Mouse (Mus musculus): ENCODE measurements at regions not wholly inside any gene's neighbourhood (a gene's known extent, or its start where the extent isn't known, plus 50 kb on each side); places are given as distances from the start of the nearest gene placed in this dataset.

DNA sequence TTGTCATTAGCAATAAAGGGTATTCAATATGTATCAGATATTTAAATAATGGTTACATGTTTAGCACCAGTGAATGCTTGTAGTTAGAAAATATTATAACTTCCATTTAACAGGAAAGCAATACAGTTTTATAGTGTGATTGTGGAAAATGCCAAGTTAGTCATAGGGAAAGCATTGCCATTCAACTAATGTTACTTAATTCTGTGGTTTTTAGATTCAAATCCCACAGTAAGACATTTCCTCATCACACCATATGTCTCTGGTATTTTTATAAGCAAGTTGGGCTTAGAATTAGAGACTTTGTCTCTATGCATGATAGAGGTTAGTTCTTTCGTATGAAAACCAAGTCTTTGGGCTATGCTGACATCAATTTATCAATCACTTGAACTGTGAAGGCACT, 133.0 kb downstream of the Prr30 start:
- no peaks in the 10 kb centered on the region for H3K36me3 ChIP-seq (replicated peaks; ENCODE audit: control insufficient read depth, insufficient read depth, low read length)
- H3K27ac ChIP-seq (ENCODE audit: low read depth) = no peak overlapping the region
- ATAC-seq (ENCODE audit: insufficient read depth, low read depth) (no peak), DNase-seq (ENCODE audit: low spot score) (no peak)
- no peak for TF ChIP-seq CTCF (IDR thresholded peaks at IDR 0.05; ENCODE audit: low read depth)
- no peak for TF ChIP-seq EP300 (IDR thresholded peaks at IDR 0.05; ENCODE audit: low read depth)
- no peaks in the 10 kb centered on the region for H3K27me3 ChIP-seq (ENCODE audit: control insufficient read depth, insufficient read depth, low read length)
- no peak overlapping the region for H3K4me3 ChIP-seq (ENCODE audit: low read depth, low read length)
- H3K4me1 ChIP-seq (ENCODE audit: control insufficient read depth, insufficient read depth) = no peaks in the 10 kb centered on the region
- no peak overlapping the region for H3K4me2 ChIP-seq (ENCODE audit: low read depth, low read length)
- H3K9me3 ChIP-seq (replicated peaks; ENCODE audit: control insufficient read depth, low read length) = no peaks in the 10 kb centered on the region
- H3K9ac ChIP-seq (replicated peaks; ENCODE audit: low read depth, low read length) = no peak overlapping the region
- WGBS = 79% methylated on average over 1 of the region's 1 CpGs

DNA sequence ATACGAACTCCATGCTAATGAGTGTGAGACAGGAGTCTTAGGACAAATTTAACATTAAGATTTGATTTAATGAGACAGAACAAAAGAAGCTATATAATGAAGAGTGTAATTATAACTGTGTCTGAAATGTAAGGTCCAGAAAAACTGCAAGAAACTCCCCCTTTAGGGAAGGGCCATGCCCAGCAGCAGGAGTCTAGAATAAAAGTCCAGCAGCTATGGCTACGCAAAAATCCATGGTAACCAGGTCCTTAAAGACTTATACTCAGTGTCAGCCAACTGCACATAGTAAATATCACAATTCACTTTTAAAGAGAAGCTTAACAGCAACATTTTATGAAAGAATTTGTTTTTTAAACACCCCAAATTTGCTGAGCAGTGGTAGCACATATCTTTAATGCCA, 143.3 kb downstream of the Prr30 start:
- H3K4me2 ChIP-seq (ENCODE audit: low read depth, low read length) = no peak overlapping the region
- DNase-seq (ENCODE audit: low spot score) = no peak
- H3K4me1 ChIP-seq (ENCODE audit: control insufficient read depth, insufficient read depth) = no peaks in the 10 kb centered on the region
- no peak for TF ChIP-seq CTCF (IDR thresholded peaks at IDR 0.05; ENCODE audit: low read depth)
- no peak for TF ChIP-seq EP300 (IDR thresholded peaks at IDR 0.05; ENCODE audit: low read depth)
- H3K36me3 ChIP-seq (replicated peaks; ENCODE audit: control insufficient read depth, insufficient read depth, low read length) = no peaks in the 10 kb centered on the region
- no peak for ATAC-seq (ENCODE audit: insufficient read depth, low read depth)
- no peaks in the 10 kb centered on the region for H3K27me3 ChIP-seq (ENCODE audit: control insufficient read depth, insufficient read depth, low read length)
- no peak overlapping the region for H3K9ac ChIP-seq (replicated peaks; ENCODE audit: low read depth, low read length)
- H3K4me3 ChIP-seq (ENCODE audit: low read depth, low read length) = no peak overlapping the region
- WGBS = 92% methylated on average over 2 of the region's 2 CpGs
- H3K9me3 ChIP-seq (replicated peaks; ENCODE audit: control insufficient read depth, low read length) = no peaks in the 10 kb centered on the region
- no peak overlapping the region for H3K27ac ChIP-seq (ENCODE audit: low read depth)

DNA sequence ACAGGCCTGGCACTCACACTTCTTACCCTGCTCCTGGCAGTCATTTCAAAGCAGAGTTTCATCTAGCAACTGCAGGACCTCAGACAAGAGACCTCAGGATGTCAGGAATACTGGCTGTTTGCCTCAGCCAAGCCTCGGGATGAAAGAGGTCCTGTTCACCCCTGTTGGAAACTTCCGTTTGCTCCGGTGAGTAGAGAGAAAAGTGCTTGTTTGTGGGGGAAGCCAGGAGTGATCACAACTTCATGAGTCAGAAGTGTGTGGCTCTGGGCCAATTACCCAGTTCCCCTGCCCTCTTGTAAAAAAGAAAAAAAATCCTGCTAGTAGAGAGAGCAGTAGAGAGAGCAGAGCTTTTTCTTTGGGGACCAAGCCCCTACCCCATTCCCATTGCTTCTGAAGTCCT, 144.2 kb downstream of the Prr30 start:
- H3K9ac ChIP-seq (replicated peaks; ENCODE audit: low read depth, low read length) = no peak overlapping the region
- no peaks in the 10 kb centered on the region for H3K4me1 ChIP-seq (ENCODE audit: control insufficient read depth, insufficient read depth)
- H3K27me3 ChIP-seq (ENCODE audit: control insufficient read depth, insufficient read depth, low read length) = no peaks in the 10 kb centered on the region
- H3K9me3 ChIP-seq (replicated peaks; ENCODE audit: control insufficient read depth, low read length) = no peaks in the 10 kb centered on the region
- 1% methylated on average over 3 of the region's 3 CpGs for WGBS
- TF ChIP-seq EP300 (IDR thresholded peaks at IDR 0.05; ENCODE audit: low read depth) = no peak
- TF ChIP-seq CTCF (IDR thresholded peaks at IDR 0.05; ENCODE audit: low read depth) = no peak
- H3K4me2 ChIP-seq (ENCODE audit: low read depth, low read length) = no peak overlapping the region
- DNase-seq (ENCODE audit: low spot score) (no peak), ATAC-seq (ENCODE audit: insufficient read depth, low read depth) (no peak; the same call in 1 of the 2 replicates)
- H3K4me3 ChIP-seq (ENCODE audit: low read depth, low read length) = no peak overlapping the region
- no peaks in the 10 kb centered on the region for H3K36me3 ChIP-seq (replicated peaks; ENCODE audit: control insufficient read depth, insufficient read depth, low read length)
- H3K27ac ChIP-seq (ENCODE audit: low read depth) = no peak overlapping the region

DNA sequence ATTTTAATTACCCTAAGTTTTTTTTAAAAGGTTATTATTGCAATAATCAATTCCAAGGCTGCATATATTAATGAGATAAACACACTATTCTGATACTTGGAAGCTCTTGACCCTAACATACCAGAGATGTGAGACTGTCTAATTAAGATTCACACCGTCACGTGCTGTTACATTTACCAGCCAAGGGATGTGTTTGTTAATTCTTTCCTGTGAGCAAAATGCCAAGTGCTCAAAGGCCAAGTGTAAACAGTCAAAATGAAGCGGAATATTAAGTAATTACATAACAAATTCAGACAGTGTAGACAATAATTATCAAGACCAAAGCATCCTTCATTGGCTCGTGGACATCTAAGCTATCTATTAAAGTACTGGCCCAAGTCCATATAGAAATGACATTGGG, 145.3 kb downstream of the Prr30 start:
- Histone ChIP-seq H3K27me3 (ENCODE audit: control insufficient read depth, insufficient read depth, low read length) (no peaks in the 10 kb centered on the region), H3K9me3 (replicated peaks; ENCODE audit: control insufficient read depth, low read length) (no peaks in the 10 kb centered on the region), H3K27ac (ENCODE audit: low read depth) (no peak overlapping the region), H3K9ac (replicated peaks; ENCODE audit: low read depth, low read length) (no peak overlapping the region), H3K4me2 (ENCODE audit: low read depth, low read length) (no peak overlapping the region), H3K36me3 (replicated peaks; ENCODE audit: control insufficient read depth, insufficient read depth, low read length) (no peaks in the 10 kb centered on the region), H3K4me1 (ENCODE audit: control insufficient read depth, insufficient read depth) (no peaks in the 10 kb centered on the region), H3K4me3 (ENCODE audit: low read depth, low read length) (no peak overlapping the region)
- ATAC-seq (ENCODE audit: insufficient read depth, low read depth) (no peak), DNase-seq (ENCODE audit: low spot score) (no peak)
- TF ChIP-seq CTCF (IDR thresholded peaks at IDR 0.05; ENCODE audit: low read depth) (no peak), EP300 (IDR thresholded peaks at IDR 0.05; ENCODE audit: low read depth) (no peak)
- WGBS = 81% methylated on average over 4 of the region's 4 CpGs

DNA sequence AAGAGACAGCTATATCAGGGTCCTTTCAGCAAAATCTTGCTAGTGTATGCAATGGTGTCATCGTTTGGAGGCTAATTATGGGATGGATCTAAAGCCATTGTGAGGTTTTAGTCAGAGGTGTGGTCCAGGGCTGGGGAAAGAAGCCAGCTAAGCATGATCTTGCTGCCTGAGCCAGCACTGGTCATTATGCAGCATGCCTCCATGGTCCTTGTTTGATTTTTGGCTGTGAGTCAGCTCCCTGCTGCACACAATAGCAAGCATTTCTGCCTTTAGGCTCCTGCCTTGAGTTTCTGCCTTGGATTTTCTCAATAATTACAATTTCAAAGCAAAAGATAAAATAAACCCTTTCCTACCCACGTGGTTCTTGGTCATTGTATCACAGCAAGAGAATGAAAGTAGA, 147.4 kb downstream of the Prr30 start:
- no peak for DNase-seq (ENCODE audit: low spot score)
- Histone ChIP-seq H3K27me3 (ENCODE audit: control insufficient read depth, insufficient read depth, low read length) (no peaks in the 10 kb centered on the region), H3K9me3 (replicated peaks; ENCODE audit: control insufficient read depth, low read length) (no peaks in the 10 kb centered on the region), H3K4me3 (ENCODE audit: low read depth, low read length) (no peak overlapping the region), H3K9ac (replicated peaks; ENCODE audit: low read depth, low read length) (no peak overlapping the region), H3K4me2 (ENCODE audit: low read depth, low read length) (no peak overlapping the region), H3K27ac (ENCODE audit: low read depth) (no peak overlapping the region), H3K4me1 (ENCODE audit: control insufficient read depth, insufficient read depth) (no peaks in the 10 kb centered on the region), H3K36me3 (replicated peaks; ENCODE audit: control insufficient read depth, insufficient read depth, low read length) (no peaks in the 10 kb centered on the region)
- no peak for TF ChIP-seq CTCF (IDR thresholded peaks at IDR 0.05; ENCODE audit: low read depth)
- no peak for TF ChIP-seq EP300 (IDR thresholded peaks at IDR 0.05; ENCODE audit: low read depth)
- 73% methylated on average over 2 of the region's 2 CpGs for WGBS
- ATAC-seq (ENCODE audit: insufficient read depth, low read depth) = no peak

DNA sequence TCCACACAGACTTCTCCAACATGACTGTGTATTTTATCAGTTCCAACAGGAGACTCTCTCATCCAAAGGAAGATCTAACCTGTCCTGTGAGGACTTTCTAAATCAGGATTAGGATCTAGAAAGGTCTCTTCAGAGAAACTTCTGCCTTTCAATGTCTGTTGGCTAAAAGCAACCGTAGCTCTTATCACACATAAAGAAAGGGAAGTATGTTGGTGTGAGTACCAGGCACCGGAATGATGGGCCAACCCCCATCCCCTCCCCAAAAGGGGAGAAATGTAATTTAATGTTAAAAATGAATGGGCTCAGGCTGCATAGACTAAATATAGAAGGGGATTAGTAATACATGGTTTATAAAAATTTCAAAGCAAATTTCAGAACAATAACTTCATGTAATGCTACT, 149.9 kb downstream of the Prr30 start:
- H3K36me3 ChIP-seq (replicated peaks; ENCODE audit: control insufficient read depth, insufficient read depth, low read length) = no peaks in the 10 kb centered on the region
- 55% methylated on average over 2 of the region's 2 CpGs for WGBS
- DNase-seq (ENCODE audit: low spot score) = no peak
- no peaks in the 10 kb centered on the region for H3K4me1 ChIP-seq (ENCODE audit: control insufficient read depth, insufficient read depth)
- TF ChIP-seq CTCF (IDR thresholded peaks at IDR 0.05; ENCODE audit: low read depth) (no peak), EP300 (IDR thresholded peaks at IDR 0.05; ENCODE audit: low read depth) (no peak)
- no peak overlapping the region for H3K4me2 ChIP-seq (ENCODE audit: low read depth, low read length)
- no peak overlapping the region for H3K4me3 ChIP-seq (ENCODE audit: low read depth, low read length)
- H3K27ac ChIP-seq (ENCODE audit: low read depth) = no peak overlapping the region
- H3K9ac ChIP-seq (replicated peaks; ENCODE audit: low read depth, low read length) = no peak overlapping the region
- no peaks in the 10 kb centered on the region for H3K9me3 ChIP-seq (replicated peaks; ENCODE audit: control insufficient read depth, low read length)
- no peaks in the 10 kb centered on the region for H3K27me3 ChIP-seq (ENCODE audit: control insufficient read depth, insufficient read depth, low read length)
- ATAC-seq (ENCODE audit: insufficient read depth, low read depth) = no peak
